Mouse (Mus musculus) heart, embryonic 13.5 days (tissue): ENCODE data around the gene Sdhaf3. TPM values are rescaled to one million over a fixed set of nuclear protein-coding genes. Genes with fewer than 3 reads are reported as not detected.

Experiments used
- ATAC-seq: fragments of 200-750 bp; cut with Nextera tagmentation; 2 replicates; pipeline ENCODE4 v1.8.0; 2017; ENCODE audit warnings: moderate TSS enrichment; ENCODE audit not compliant: insufficient number of reproducible peaks, low FRiP score, low TSS enrichment; ENCODE audit errors: extremely low read depth
- H3K27ac ChIP-seq: fragments of 300-500 bp; sonication (generic); replicated peaks from 2 replicates; pipeline ENCODE4 v1.5.1; 2015; ENCODE audit warnings: moderate library complexity, mild to moderate bottlenecking, inconsistent platforms
- H3K27me3 ChIP-seq: fragments of 300-500 bp; sonication (generic); replicated peaks from 2 replicates; pipeline ENCODE4 v1.6.1; 2015; ENCODE audit warnings: mild to moderate bottlenecking, inconsistent platforms
- H3K36me3 ChIP-seq: fragments of 300-500 bp; sonication (generic); 2 replicates; pipeline ENCODE4 v1.6.1; 2015; ENCODE audit warnings: mild to moderate bottlenecking, inconsistent platforms
- H3K4me1 ChIP-seq: fragments of 300-500 bp; sonication (generic); 2 replicates; pipeline ENCODE4 v1.6.1; 2015; ENCODE audit warnings: inconsistent platforms
- H3K4me2 ChIP-seq: fragments of 300-500 bp; sonication (generic); 2 replicates; pipeline ENCODE4 v1.6.1; 2015; ENCODE audit warnings: inconsistent platforms, mild to moderate bottlenecking, moderate library complexity
- H3K4me3 ChIP-seq: fragments of 300-500 bp; sonication (generic); 2 replicates; pipeline ENCODE4 v1.5.1; 2015; ENCODE audit warnings: moderate library complexity, mild to moderate bottlenecking, inconsistent platforms
- H3K9ac ChIP-seq: fragments of 300-500 bp; sonication (generic); 2 replicates; pipeline ENCODE4 v1.6.1; 2015; ENCODE audit warnings: inconsistent platforms, mild to moderate bottlenecking, moderate library complexity
- H3K9me3 ChIP-seq: fragments of 300-500 bp; sonication (generic); 2 replicates; pipeline ENCODE4 v1.6.1; 2016; ENCODE audit warnings: inconsistent platforms
- WGBS: fragments of 180-500 bp; shearing (Covaris S2); methylation state at CpG from one replicate; pipeline ENCODE4 v1.1.7; 2015; ENCODE audit warnings: mixed read lengths; 5-methylcytosine and 5-hydroxymethylcytosine counted together
- polyA plus RNA-seq: library from polyadenylated mRNA; unstranded; fragments of >200 nt; fragmentation: Nextera tagmentation; extraction: Ambion mirVana; gene quantifications from 2 replicates; pipeline ENCODE4 v1.2.1, GENCODE M21; 2015

The Sdhaf3 gene
- polyA plus RNA-seq: 4.6 and 5.0 TPM in 2 replicates

DNA sequence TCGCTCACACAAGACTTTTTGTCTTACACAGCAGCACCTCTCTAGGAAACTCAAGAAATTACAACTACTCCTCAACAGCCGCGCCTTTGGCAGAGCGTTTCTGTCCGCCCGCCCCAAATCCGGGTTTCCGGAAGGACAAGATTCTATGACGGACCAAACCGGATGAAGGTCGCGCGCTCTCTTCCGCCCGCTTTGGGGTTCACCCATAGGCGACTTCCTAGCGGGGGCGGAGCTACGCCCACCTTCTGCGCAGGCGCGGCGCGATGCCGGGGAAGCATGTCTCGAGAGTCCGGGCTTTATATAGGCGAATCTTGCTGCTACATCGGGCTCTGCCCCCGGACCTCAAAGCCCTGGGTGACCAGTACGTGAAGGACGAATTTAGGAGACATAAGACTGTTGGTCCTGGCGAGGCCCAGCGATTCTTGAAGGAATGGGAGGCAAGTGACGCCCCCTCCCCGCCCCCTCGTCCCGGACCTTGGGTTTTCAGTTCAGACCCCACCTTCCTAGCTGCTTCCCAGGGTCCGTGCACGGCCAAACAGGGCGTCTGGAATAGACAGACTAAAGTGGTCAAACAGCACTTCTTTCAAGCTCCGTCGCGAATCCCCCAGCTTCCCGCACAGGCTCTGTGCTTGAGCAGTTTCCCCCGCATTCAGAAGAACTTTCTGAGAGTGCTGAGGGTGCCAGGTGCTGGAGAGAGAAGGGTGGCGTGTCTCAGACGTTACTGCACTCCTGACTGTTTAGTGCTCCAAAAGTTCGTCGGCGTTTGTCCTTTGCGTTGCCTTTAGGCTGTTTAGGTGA, at the start of gene Sdhaf3:
Sdhaf3 (plus strand) TSS at position 241 of the 798 bp plus-strand sequence.
- no peaks in the 10 kb centered on the region for H3K36me3 ChIP-seq
- ATAC-seq: peak; percentile 91
- H3K27ac ChIP-seq: peak within 1 kb of the TSS; percentile 81
- under 1% methylated on average over 52 of the region's 52 CpGs for WGBS
- H3K4me2 ChIP-seq: peak within 1 kb of the TSS; percentile 83
- H3K9ac ChIP-seq: peak within 1 kb of the TSS; percentile 89
- no peaks in the 10 kb centered on the region for H3K9me3 ChIP-seq
- H3K4me3 ChIP-seq: peak within 1 kb of the TSS; percentile 74
- peaks cover 5% of the 10 kb centered on the region for H3K4me1 ChIP-seq
- H3K27me3 ChIP-seq: peaks cover 9% of the 10 kb centered on the region; the same call in 1 of the 2 replicates

DNA sequence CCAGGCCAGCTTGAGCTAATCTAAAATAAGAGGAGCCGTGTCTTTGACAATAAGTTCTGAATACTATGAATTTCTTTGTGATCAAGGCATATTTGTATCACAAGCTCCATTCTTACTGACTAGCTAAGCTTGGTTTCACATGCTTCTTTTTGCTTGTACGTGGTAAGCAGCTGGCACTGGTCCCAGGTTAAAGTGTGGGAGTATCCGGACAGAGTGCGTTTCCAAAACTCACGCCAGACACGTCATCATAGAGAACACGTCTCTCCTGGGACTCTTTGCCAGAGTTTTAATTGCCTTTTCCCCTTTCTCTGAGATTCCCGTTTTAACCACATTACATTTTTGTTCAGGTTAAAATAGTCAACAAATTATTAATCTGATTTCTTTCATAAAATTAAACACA, 46.2 kb upstream of the Sdhaf3 start:
- no peak for ATAC-seq
- no peak overlapping the region for H3K4me2 ChIP-seq
- 44% methylated on average over 8 of the region's 8 CpGs for WGBS
- H3K36me3 ChIP-seq: no peaks in the 10 kb centered on the region
- no peaks in the 10 kb centered on the region for H3K4me1 ChIP-seq
- H3K27me3 ChIP-seq: no peaks in the 10 kb centered on the region
- no peak overlapping the region for H3K27ac ChIP-seq
- no peaks in the 10 kb centered on the region for H3K9me3 ChIP-seq
- H3K9ac ChIP-seq: no peak overlapping the region
- no peak overlapping the region for H3K4me3 ChIP-seq

DNA sequence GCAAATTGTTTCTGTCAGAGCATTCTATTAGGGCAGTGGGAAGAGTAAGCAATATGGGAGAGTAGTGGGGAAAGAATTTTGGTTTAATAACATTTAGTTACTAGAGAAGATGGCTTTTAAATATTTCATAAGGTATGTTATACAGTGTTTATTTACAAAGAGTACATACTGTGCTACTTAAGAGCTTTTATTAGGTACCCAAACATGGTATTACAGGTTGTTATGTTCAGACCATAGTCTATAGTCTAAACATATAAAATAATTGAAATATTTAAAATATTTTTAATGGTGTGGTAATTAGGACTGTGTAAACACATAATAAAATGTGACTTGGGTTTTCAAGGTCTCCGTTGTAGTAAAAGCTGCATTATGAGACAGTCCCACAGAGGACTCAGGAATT, 41.5 kb upstream of the Sdhaf3 start:
- H3K9me3 ChIP-seq: no peaks in the 10 kb centered on the region
- no peaks in the 10 kb centered on the region for H3K36me3 ChIP-seq
- no peak overlapping the region for H3K27ac ChIP-seq
- 76% methylated on average over 1 of the region's 1 CpGs for WGBS
- no peak overlapping the region for H3K9ac ChIP-seq
- no peak for ATAC-seq
- H3K4me3 ChIP-seq: no peak overlapping the region
- no peaks in the 10 kb centered on the region for H3K4me1 ChIP-seq
- no peak overlapping the region for H3K4me2 ChIP-seq
- H3K27me3 ChIP-seq: no peaks in the 10 kb centered on the region

DNA sequence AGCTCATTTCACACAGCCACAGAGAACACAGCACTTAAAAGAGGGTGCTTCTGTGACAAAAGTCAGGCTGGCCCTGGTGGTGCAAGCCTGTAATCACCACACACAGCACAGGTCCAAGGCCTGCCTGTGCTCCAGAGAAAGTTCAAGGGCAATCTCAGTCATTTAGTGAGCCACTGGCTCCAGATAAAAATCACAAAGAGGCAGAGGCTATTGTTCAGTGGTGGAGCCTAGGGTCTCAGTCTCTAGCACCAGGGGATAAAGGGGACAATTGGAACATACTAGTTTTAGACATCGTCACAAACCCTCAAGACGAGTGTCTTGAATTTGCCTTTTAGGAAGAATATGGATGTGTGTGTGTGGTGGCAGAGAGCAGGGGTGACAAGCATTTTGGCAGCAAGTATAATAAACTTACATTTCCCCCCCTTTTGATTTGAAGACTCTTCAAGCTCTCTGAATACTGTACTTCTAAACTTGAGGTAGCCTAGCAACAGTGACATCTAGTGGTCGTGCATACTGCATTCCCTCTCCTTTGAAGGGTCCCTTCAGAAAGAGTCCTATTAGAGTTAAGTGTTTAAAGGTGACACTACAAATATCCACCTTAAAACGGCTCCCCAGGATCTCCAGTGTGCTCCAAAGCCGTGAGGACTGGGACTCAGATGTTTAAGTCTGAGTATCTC, 40.8 kb upstream of the Sdhaf3 start:
- Histone ChIP-seq H3K4me1 (no peaks in the 10 kb centered on the region), H3K9me3 (no peaks in the 10 kb centered on the region), H3K27ac (no peak overlapping the region), H3K4me2 (no peak overlapping the region), H3K36me3 (no peaks in the 10 kb centered on the region), H3K4me3 (no peak overlapping the region), H3K9ac (no peak overlapping the region), H3K27me3 (no peaks in the 10 kb centered on the region)
- WGBS: 38% methylated on average over 5 of the region's 5 CpGs
- no peak for ATAC-seq

DNA sequence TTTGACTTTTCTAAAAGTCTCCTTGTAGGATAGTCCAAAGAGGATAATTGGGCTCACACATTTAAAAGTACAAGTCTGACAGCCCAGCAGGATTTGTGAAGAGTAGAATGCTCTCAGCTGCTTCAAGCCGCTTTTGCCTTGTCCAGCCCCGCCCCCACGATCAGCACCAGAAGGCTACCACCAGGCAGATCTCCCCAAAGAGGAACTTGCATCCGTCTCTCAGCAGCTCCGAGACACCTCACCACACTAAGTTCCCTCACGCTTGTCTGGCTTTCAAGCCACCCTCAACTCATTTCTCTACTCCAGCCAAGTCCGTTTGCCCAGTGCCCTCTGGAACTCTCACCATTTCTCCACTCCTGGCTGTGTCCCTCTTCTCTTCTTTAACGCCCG, 40.3 kb upstream of the Sdhaf3 start:
- WGBS: 52% methylated on average over 9 of the region's 9 CpGs
- Histone ChIP-seq H3K4me3 (no peak overlapping the region), H3K4me2 (no peak overlapping the region), H3K9me3 (no peaks in the 10 kb centered on the region), H3K36me3 (no peaks in the 10 kb centered on the region), H3K9ac (no peak overlapping the region), H3K4me1 (no peaks in the 10 kb centered on the region), H3K27me3 (no peaks in the 10 kb centered on the region), H3K27ac (no peak overlapping the region)
- ATAC-seq: no peak

DNA sequence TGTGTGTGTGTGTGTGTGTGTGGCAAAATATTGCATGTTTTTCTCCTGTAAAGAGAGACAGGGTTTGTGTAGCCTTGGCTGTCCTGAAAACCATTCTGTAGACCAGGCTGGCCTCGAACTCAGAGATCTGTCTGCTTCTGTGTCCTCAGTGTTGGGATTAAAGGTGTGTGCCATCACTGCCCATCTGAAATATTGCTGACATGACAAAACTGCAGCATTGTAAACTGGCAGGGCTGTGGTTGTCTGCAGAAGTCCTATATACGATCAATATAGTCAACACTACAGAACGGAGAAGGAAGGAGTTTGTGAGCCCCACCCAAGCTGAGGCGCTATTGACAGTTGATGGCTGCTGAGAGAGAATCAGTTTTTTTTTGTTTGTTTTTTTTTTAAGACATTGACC, 38.5 kb upstream of the Sdhaf3 start:
- H3K4me3 ChIP-seq: no peak overlapping the region
- no peak for ATAC-seq
- no peaks in the 10 kb centered on the region for H3K9me3 ChIP-seq
- H3K27ac ChIP-seq: no peak overlapping the region
- no peak overlapping the region for H3K9ac ChIP-seq
- 79% methylated on average over 4 of the region's 4 CpGs for WGBS
- H3K27me3 ChIP-seq: 0 out of 2 replicates have a peak, but pooled peaks cover 5% of the 10 kb centered on the region
- no peak overlapping the region for H3K4me2 ChIP-seq
- no peaks in the 10 kb centered on the region for H3K36me3 ChIP-seq
- no peaks in the 10 kb centered on the region for H3K4me1 ChIP-seq

DNA sequence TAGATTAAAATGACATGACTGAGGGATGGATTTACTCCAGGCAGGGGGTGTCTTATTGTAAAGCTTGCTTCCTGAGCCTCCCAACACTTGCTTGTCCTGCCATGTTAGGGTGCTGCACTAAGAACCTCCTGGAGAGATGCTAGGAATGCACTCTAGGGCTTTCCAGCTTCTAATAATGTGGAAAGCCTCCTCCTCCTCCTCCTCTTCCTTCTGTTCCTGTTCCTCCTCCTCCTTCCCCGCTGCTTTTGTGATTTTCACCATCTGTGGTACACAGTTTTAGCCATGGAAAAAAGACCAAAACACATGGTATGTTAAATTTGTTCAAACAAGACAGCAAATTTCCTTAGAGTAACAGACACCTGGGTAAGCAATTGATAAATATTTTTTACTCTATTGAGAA, 30.5 kb upstream of the Sdhaf3 start:
- Histone ChIP-seq H3K27ac (no peak overlapping the region), H3K4me2 (no peak overlapping the region), H3K9me3 (no peaks in the 10 kb centered on the region), H3K27me3 (0 out of 2 replicates have a peak, but pooled peaks cover 5% of the 10 kb centered on the region), H3K4me1 (no peaks in the 10 kb centered on the region), H3K4me3 (no peak overlapping the region), H3K36me3 (no peaks in the 10 kb centered on the region), H3K9ac (no peak overlapping the region)
- WGBS: 44% methylated on average over 1 of the region's 1 CpGs
- ATAC-seq: no peak

DNA sequence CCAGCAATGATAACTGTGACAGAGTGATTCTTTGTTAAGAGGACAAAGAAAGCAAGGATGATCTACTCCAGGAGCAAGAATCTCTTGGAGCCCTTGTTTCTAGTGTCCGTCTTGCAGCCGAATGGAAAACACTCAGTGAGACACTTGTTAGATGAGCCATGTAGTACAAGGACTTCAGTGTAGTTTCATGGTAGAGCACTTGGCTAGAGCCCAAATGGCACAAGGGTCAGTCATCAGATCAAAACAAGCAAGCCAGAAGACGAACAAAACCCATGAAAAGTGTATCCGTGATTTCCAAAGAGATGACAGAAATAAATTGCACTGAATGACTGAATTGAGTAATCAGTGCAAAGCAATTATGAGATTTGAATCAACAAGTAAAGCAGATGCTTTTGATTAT, 25.0 kb upstream of the Sdhaf3 start:
- H3K27me3 ChIP-seq: no peaks in the 10 kb centered on the region
- no peaks in the 10 kb centered on the region for H3K9me3 ChIP-seq
- H3K36me3 ChIP-seq: no peaks in the 10 kb centered on the region
- no peaks in the 10 kb centered on the region for H3K4me1 ChIP-seq
- ATAC-seq: no peak
- 83% methylated on average over 4 of the region's 4 CpGs for WGBS
- no peak overlapping the region for H3K27ac ChIP-seq
- no peak overlapping the region for H3K9ac ChIP-seq
- no peak overlapping the region for H3K4me2 ChIP-seq
- H3K4me3 ChIP-seq: no peak overlapping the region

DNA sequence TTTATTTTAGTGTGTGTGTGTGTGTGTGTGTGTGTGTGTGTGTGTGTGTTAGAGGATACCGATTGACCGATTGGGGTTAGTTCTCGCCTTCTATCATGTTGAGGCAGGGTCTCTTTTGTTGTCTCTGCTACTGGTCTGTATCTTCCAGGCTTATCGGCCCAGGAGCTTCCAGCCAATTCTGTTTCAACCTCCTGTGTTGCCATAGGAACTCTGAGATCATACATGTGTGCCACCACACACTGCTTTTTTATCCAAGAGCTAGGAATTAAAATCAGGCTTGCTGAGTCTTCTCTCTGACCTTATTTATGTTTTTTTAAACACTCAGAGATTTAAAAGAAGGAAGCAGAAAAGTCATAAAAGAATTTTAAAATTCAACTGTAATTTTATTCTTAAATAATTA, 24.3 kb upstream of the Sdhaf3 start:
- Histone ChIP-seq H3K4me2 (no peak overlapping the region), H3K4me1 (no peaks in the 10 kb centered on the region), H3K27me3 (no peaks in the 10 kb centered on the region), H3K4me3 (no peak overlapping the region), H3K9me3 (no peaks in the 10 kb centered on the region), H3K36me3 (no peaks in the 10 kb centered on the region), H3K27ac (no peak overlapping the region), H3K9ac (no peak overlapping the region)
- WGBS: 52% methylated on average over 4 of the region's 4 CpGs
- no peak for ATAC-seq

DNA sequence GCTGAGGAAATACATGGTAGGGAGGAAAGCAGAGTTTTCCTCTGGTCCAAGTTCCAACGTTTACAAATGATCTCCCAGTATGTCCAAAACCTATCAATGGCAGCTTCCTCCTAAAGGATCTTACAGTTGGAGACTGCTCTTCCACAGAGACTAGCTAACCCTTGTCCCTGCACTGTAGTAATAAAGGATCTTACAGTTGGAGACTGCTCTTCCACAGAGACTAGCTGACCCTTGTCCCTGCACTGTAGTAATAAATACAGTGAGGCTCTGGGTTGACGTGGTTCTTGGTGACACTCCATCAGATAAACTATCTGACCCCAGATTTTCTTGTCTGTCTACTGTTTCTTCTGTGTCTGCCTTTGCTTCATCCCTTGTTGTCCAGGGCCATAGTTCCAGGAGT, 15.0 kb upstream of the Sdhaf3 start:
- no peak overlapping the region for H3K9ac ChIP-seq
- H3K4me1 ChIP-seq: no peaks in the 10 kb centered on the region
- no peaks in the 10 kb centered on the region for H3K27me3 ChIP-seq
- no peak overlapping the region for H3K4me2 ChIP-seq
- H3K36me3 ChIP-seq: no peaks in the 10 kb centered on the region
- no peak overlapping the region for H3K4me3 ChIP-seq
- 35% methylated on average over 2 of the region's 2 CpGs for WGBS
- no peak overlapping the region for H3K27ac ChIP-seq
- no peak for ATAC-seq
- H3K9me3 ChIP-seq: no peaks in the 10 kb centered on the region

DNA sequence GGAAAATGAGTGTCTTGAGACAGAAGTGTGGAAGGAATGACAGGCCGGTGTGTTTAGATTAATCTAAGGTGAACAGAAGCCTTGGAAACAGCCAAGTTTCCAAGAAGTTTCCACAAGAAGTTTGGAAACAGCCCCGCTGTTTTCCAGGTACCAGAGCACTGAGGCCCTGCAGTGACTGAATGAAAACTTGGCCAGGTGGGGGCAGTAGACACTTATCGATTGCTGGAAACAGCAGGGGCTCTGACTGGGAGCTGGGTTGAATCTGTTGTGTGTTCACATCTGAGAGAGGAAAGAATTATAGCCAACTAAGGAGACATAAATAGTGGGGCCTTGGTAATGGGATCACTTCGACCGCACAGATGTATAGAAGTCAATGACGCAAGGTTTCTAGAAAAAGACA, 13.0 kb upstream of the Sdhaf3 start:
- no peaks in the 10 kb centered on the region for H3K27me3 ChIP-seq
- no peak overlapping the region for H3K9ac ChIP-seq
- H3K4me2 ChIP-seq: no peak overlapping the region
- no peak overlapping the region for H3K27ac ChIP-seq
- H3K9me3 ChIP-seq: no peaks in the 10 kb centered on the region
- H3K4me1 ChIP-seq: no peaks in the 10 kb centered on the region
- WGBS: 43% methylated on average over 6 of the region's 6 CpGs
- no peak overlapping the region for H3K4me3 ChIP-seq
- no peaks in the 10 kb centered on the region for H3K36me3 ChIP-seq
- no peak for ATAC-seq

DNA sequence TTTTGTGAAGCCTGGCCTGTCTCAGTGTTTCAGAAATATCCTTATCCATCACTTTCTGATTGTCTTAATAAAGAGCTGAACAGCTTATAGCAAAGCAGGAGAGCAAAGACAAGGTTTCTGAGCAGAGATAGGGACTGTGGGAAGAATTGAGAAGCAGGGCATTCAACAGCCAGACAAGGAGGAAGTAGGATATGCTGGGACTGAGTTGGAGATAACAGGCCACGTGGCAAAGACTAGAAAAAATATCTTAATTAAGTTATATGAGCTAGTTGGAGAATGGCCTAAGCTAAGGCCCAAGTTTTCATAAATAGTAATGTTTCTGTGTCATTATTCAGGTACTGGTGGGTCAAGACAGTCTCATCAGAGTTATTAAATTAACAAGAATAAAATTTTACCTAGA, 8.2 kb upstream of the Sdhaf3 start:
- Histone ChIP-seq H3K9ac (no peak overlapping the region), H3K9me3 (no peaks in the 10 kb centered on the region), H3K4me2 (no peak overlapping the region), H3K4me3 (no peak overlapping the region), H3K27me3 (peaks cover 5% of the 10 kb centered on the region; the same call in 1 of the 2 replicates), H3K36me3 (no peaks in the 10 kb centered on the region), H3K27ac (no peak overlapping the region), H3K4me1 (no peaks in the 10 kb centered on the region)
- ATAC-seq: no peak
- 7% methylated on average over 1 of the region's 1 CpGs for WGBS
